Mouse (Mus musculus): ENCODE measurements around the gene Gpt2.

- TF ChIP-seq CTCF (IDR thresholded peaks at IDR 0.05; ENCODE audit: low read depth, low read length) (no peak), GATA1 (IDR thresholded peaks at IDR 0.05; ENCODE audit: borderline replicate concordance, low read length) (no peak), TAL1 (conservative IDR thresholded peaks at IDR 0.05; ENCODE audit: low read depth, low read length) (no peak)
Observed at GRCm38 (mm10) chr8:85459582-85459981, 32.8 kb upstream of the Gpt2 start.
